Mouse (Mus musculus): Measurements from ENCODE around the gene Arid2.

GRCm38 (mm10) chr15:96270272-96270880 is 16.9 kb upstream of the Arid2 start:
- TF ChIP-seq CTCF (IDR thresholded peaks at IDR 0.05; ENCODE audit: low read depth) (peak; percentile 28; the same call in 1 of the 2 replicates), EP300 (optimal IDR thresholded peaks at IDR 0.05) (no peak)

All from stomach, postnatal 0 days (tissue).